Mouse (Mus musculus) small intestine, adult 2 months (tissue): ENCODE measurements around the gene Dbx2. TPM values are rescaled to one million over a fixed set of nuclear protein-coding genes. Genes with fewer than 3 reads are reported as not detected.

ENCODE experiments used
- H3K27ac ChIP-seq: fragments of 200-500 bp; 2 replicates; pipeline ENCODE4 v1.5.1; 2012; ENCODE audit warnings: low read depth, low read length, control low read depth, inconsistent platforms; ENCODE audit not compliant: insufficient read depth
- H3K27me3 ChIP-seq: fragments of 200-500 bp; 2 replicates; pipeline ENCODE4 v1.6.1; 2012; ENCODE audit warnings: mild to moderate bottlenecking, moderate library complexity, low read length, inconsistent platforms; ENCODE audit not compliant: control insufficient read depth, insufficient read depth
- H3K36me3 ChIP-seq: fragments of 200-500 bp; 2 replicates; pipeline ENCODE4 v1.6.1; 2012; ENCODE audit warnings: mild to moderate bottlenecking, low read length, control low read depth, inconsistent platforms; ENCODE audit not compliant: control insufficient read depth, insufficient read depth
- H3K4me1 ChIP-seq: fragments of 200-500 bp; 2 replicates; pipeline ENCODE4 v1.6.1; 2012; ENCODE audit warnings: low read length, inconsistent platforms, mixed read lengths; ENCODE audit not compliant: control insufficient read depth, insufficient read depth, insufficient read length
- H3K4me3 ChIP-seq: fragments of 200-500 bp; 2 replicates; pipeline ENCODE4 v1.5.1; 2012; ENCODE audit warnings: low read depth, mild to moderate bottlenecking, control low read depth, inconsistent platforms, low read length, moderate library complexity
- CTCF ChIP-seq: fragments of 200-500 bp; IDR thresholded peaks from 2 replicates; pipeline ENCODE4 v1.5.1; 2012; ENCODE audit warnings: low read depth, mild to moderate bottlenecking, control low read depth, inconsistent platforms, low read length, moderate library complexity, mixed read lengths; ENCODE audit not compliant: insufficient replicate concordance, insufficient read length; ENCODE audit errors: extremely low read depth
- POLR2A ChIP-seq: fragments of 200-500 bp; IDR thresholded peaks from 2 replicates; pipeline ENCODE4 v1.6.1; 2012; ENCODE audit warnings: low read depth, mild to moderate bottlenecking, control low read depth, inconsistent platforms, low read length, moderate library complexity
- WGBS: fragments of 180-500 bp; shearing (Covaris S2); methylation state at CpG from one replicate; pipeline ENCODE4 v1.1.7; 2018; 5-methylcytosine and 5-hydroxymethylcytosine counted together
- polyA plus RNA-seq: library from polyadenylated mRNA; depleted of rRNA; stranded (reverse); fragments of >200 nt; gene quantifications from 2 replicates; pipeline ENCODE4 v1.2.3, GENCODE M21; 2012; rRNA removed

Dbx2 gene
- polyA plus RNA-seq, 1 experiment, result 0.04 TPM

- TF ChIP-seq CTCF, result no peak
- no peak for TF ChIP-seq POLR2A
- Histone ChIP-seq H3K27me3 (no peaks in the 10 kb centered on the region), H3K27ac (no peak overlapping the region), H3K4me3 (no peak overlapping the region), H3K36me3 (no peaks in the 10 kb centered on the region), H3K4me1 (no peaks in the 10 kb centered on the region)
- 7% methylated on average over 5 of the region's 5 CpGs for WGBS
Observed at GRCm38 (mm10) chr15:95574661-95575060, 81.1 kb downstream of the Dbx2 start.

Other genes with a start within 250 kb of the Dbx2 start
- gene Nell2, start 127.4 kb downstream of the Dbx2 start, polyA plus RNA-seq, result 0.33 and 0.46 TPM in 2 replicates
- 15.1 and 172 TPM in 2 replicates for gene Ano6, start 134.9 kb upstream of the Dbx2 start, polyA plus RNA-seq